Mouse (Mus musculus) liver (tissue): ENCODE measurements around the gene Cd79b.
"Not testable (repeated sequence)": the region's sequence is repeated elsewhere in the genome, so short reads cannot be mapped to it uniquely, and the experiment has no call there.

ENCODE experiments used
- DNase-seq: peaks from one replicate; pipeline ENCODE4 v3.0.0-alpha.2; 2020; ENCODE audit warnings: mixed read lengths

Gene Cd79b

GRCm38 (mm10) chr11:106314333-106314812 lies at the start of gene Cd79b:
Gene Cd79b, minus strand, starts transcription at chr11:106314762.
- no peak for DNase-seq

GRCm38 (mm10) chr11:106359350-106359749 lies 44.8 kb upstream of the Cd79b start:
- peak; percentile 53 for DNase-seq

- peak; percentile 34 for DNase-seq
These were observed 41.0 kb upstream of the Cd79b start for GRCm38 (mm10) chr11:106355382-106356128.

GRCm38 (mm10) chr11:106354181-106354580 lies 39.6 kb upstream of the Cd79b start:
- no peak for DNase-seq

- no peak for DNase-seq
These were observed 38.6 kb upstream of the Cd79b start, which contains the start of gene Scn4a for GRCm38 (mm10) chr11:106353188-106353587. Gene Scn4a, minus strand, starts transcription at chr11:106353288.

GRCm38 (mm10) chr11:106351941-106352340 lies 37.4 kb upstream of the Cd79b start:
- no peak for DNase-seq

GRCm38 (mm10) chr11:106351253-106351652 lies 36.7 kb upstream of the Cd79b start:
- no peak for DNase-seq

GRCm38 (mm10) chr11:106350853-106351252 lies 36.3 kb upstream of the Cd79b start:
- no peak for DNase-seq

GRCm38 (mm10) chr11:106349772-106350171 lies 35.2 kb upstream of the Cd79b start:
- no peak for DNase-seq

- no peak for DNase-seq
These were observed 30.3 kb upstream of the Cd79b start for GRCm38 (mm10) chr11:106344910-106345309.

- no peak for DNase-seq
These were observed 26.5 kb upstream of the Cd79b start for GRCm38 (mm10) chr11:106340990-106341520.

GRCm38 (mm10) chr11:106339323-106339722 lies 24.8 kb upstream of the Cd79b start:
- DNase-seq = not testable (repeated sequence)

- no peak for DNase-seq
These were observed 24.3 kb upstream of the Cd79b start for GRCm38 (mm10) chr11:106338870-106339269.

GRCm38 (mm10) chr11:106338029-106338428 lies 23.5 kb upstream of the Cd79b start:
- DNase-seq = no peak

GRCm38 (mm10) chr11:106334066-106334465 lies 19.5 kb upstream of the Cd79b start:
- DNase-seq = no peak

- DNase-seq = no peak
These were observed 17.9 kb upstream of the Cd79b start for GRCm38 (mm10) chr11:106332458-106332857.

GRCm38 (mm10) chr11:106329682-106330081 lies 15.1 kb upstream of the Cd79b start:
- peak; percentile 23 for DNase-seq

GRCm38 (mm10) chr11:106329128-106329527 lies 14.6 kb upstream of the Cd79b start:
- DNase-seq = no peak

- DNase-seq = no peak
These were observed 14.0 kb upstream of the Cd79b start for GRCm38 (mm10) chr11:106328521-106328920.

GRCm38 (mm10) chr11:106326475-106326874 lies 11.9 kb upstream of the Cd79b start:
- no peak for DNase-seq

- peak; percentile 56 for DNase-seq
These were observed 11.1 kb upstream of the Cd79b start for GRCm38 (mm10) chr11:106325566-106326206.

- DNase-seq = no peak
These were observed 10.3 kb upstream of the Cd79b start for GRCm38 (mm10) chr11:106324858-106325257.

GRCm38 (mm10) chr11:106318406-106319366 lies 4.1 kb upstream of the Cd79b start:
- no peak for DNase-seq
